Mouse (Mus musculus) heart, embryonic 11.5 days (tissue): ENCODE results near the gene Egfl8. TPM values are rescaled to one million over a fixed set of nuclear protein-coding genes. Genes with fewer than 3 reads are reported as not detected.
A peak's percentile ranks its signal among the peaks of the same experiment; 100 is the strongest.

Experiments used
- ATAC-seq: fragments of 200-750 bp; cut with Nextera tagmentation; replicated peaks from 2 replicates; pipeline ENCODE4 v1.8.0; 2017; ENCODE audit warnings: moderate library complexity; ENCODE audit not compliant: insufficient number of reproducible peaks, low FRiP score, low TSS enrichment
- H3K27ac ChIP-seq: fragments of 300-500 bp; sonication (generic); 2 replicates; pipeline ENCODE4 v1.5.1; 2014; ENCODE audit warnings: mild to moderate bottlenecking, low read depth, low read length
- H3K27me3 ChIP-seq: fragments of 300-500 bp; sonication (generic); 2 replicates; pipeline ENCODE4 v1.6.1; 2014; ENCODE audit warnings: mild to moderate bottlenecking, low read length, mixed read lengths; ENCODE audit not compliant: control insufficient read depth, insufficient read depth
- H3K36me3 ChIP-seq: fragments of 300-500 bp; sonication (generic); 2 replicates; pipeline ENCODE4 v1.6.1; 2014; ENCODE audit warnings: mild to moderate bottlenecking, low read length, moderate library complexity, mixed read lengths; ENCODE audit not compliant: control insufficient read depth, insufficient read depth
- H3K4me1 ChIP-seq: fragments of 300-500 bp; sonication (generic); 2 replicates; pipeline ENCODE4 v1.6.1; 2014; ENCODE audit warnings: low read length; ENCODE audit not compliant: control insufficient read depth, insufficient read depth
- H3K4me2 ChIP-seq: fragments of 300-500 bp; sonication (generic); 2 replicates; pipeline ENCODE4 v1.6.1; 2014; ENCODE audit warnings: mild to moderate bottlenecking, moderate library complexity
- H3K4me3 ChIP-seq: fragments of 300-500 bp; sonication (generic); 2 replicates; pipeline ENCODE4 v1.5.1; 2014; ENCODE audit warnings: low read depth, low read length
- H3K9ac ChIP-seq: fragments of 300-500 bp; sonication (generic); 2 replicates; pipeline ENCODE4 v1.6.1; 2014; ENCODE audit warnings: mild to moderate bottlenecking, low read depth, low read length, moderate library complexity
- H3K9me3 ChIP-seq: fragments of 300-500 bp; sonication (generic); replicated peaks from 2 replicates; pipeline ENCODE4 v1.6.1; 2016; ENCODE audit warnings: low read length; ENCODE audit not compliant: control insufficient read depth
- WGBS: fragments of 180-500 bp; shearing (Covaris S2); extraction: QIAGEN DNeasy Blood & Tissue Kit; methylation state at CpG from one replicate; pipeline ENCODE4 v1.1.7; 2014; ENCODE audit not compliant: insufficient replicate concordance; 5-methylcytosine and 5-hydroxymethylcytosine counted together
- polyA plus RNA-seq: library from polyadenylated mRNA; unstranded; fragments of >200 nt; fragmentation: Nextera tagmentation; extraction: Ambion mirVana; gene quantifications from 2 replicates; pipeline ENCODE4 v1.2.1, GENCODE M21; 2014

Egfl8 gene
- polyA plus RNA-seq, 1 experiment from 2014 or later, result 0.82 TPM

GRCm38 (mm10) chr17:34627093-34627942 is 11.5 kb upstream of the Egfl8 start:
- peaks cover 35% of the 10 kb centered on the region for H3K27me3 ChIP-seq
- H3K4me1 ChIP-seq, result peaks cover 32% of the 10 kb centered on the region
- WGBS, result under 1% methylated on average over 37 of the region's 45 CpGs
- peak overlapping the region; percentile 80 for H3K4me3 ChIP-seq
- no peaks in the 10 kb centered on the region for H3K9me3 ChIP-seq
- ATAC-seq, result peak; percentile 69
- H3K36me3 ChIP-seq, result peaks cover 2% of the 10 kb centered on the region
- H3K4me2 ChIP-seq, result peak overlapping the region; percentile 90
- H3K27ac ChIP-seq, result peak overlapping the region; percentile 93
- H3K9ac ChIP-seq, result peak overlapping the region; percentile 85

GRCm38 (mm10) chr17:34626773-34627092 is 11.0 kb upstream of the Egfl8 start:
- Histone ChIP-seq H3K9me3 (no peaks in the 10 kb centered on the region), H3K27ac (peak overlapping the region; percentile 76; the same call in 1 of the 2 replicates), H3K9ac (peak overlapping the region; percentile 85), H3K4me3 (peak overlapping the region; percentile 80), H3K27me3 (peaks cover 29% of the 10 kb centered on the region), H3K4me2 (peak overlapping the region; percentile 90), H3K36me3 (peaks cover 5% of the 10 kb centered on the region), H3K4me1 (peaks cover 29% of the 10 kb centered on the region)
- ATAC-seq, result peak; percentile 17; the same call in 1 of the 2 replicates
- 0% methylated on average over 18 of the region's 18 CpGs for WGBS

GRCm38 (mm10) chr17:34626062-34626772 is 10.4 kb upstream of the Egfl8 start:
- WGBS, result 44% methylated on average over 16 of the region's 16 CpGs
- H3K4me3 ChIP-seq, result peak overlapping the region; percentile 80
- no peaks in the 10 kb centered on the region for H3K9me3 ChIP-seq
- H3K4me2 ChIP-seq, result peak overlapping the region; percentile 90
- H3K27me3 ChIP-seq, result peaks cover 24% of the 10 kb centered on the region
- H3K4me1 ChIP-seq, result peaks cover 27% of the 10 kb centered on the region
- ATAC-seq, result no peak
- peak overlapping the region; percentile 85 for H3K9ac ChIP-seq
- peaks cover 5% of the 10 kb centered on the region for H3K36me3 ChIP-seq
- 0 out of 2 replicates have a peak overlapping the region, but pooled peaks have one; percentile 76 for H3K27ac ChIP-seq

- Histone ChIP-seq H3K4me2 (no peak overlapping the region), H3K4me3 (no peak overlapping the region), H3K36me3 (peaks cover 5% of the 10 kb centered on the region), H3K4me1 (peaks cover 23% of the 10 kb centered on the region), H3K27ac (no peak overlapping the region), H3K9ac (no peak overlapping the region), H3K9me3 (no peaks in the 10 kb centered on the region), H3K27me3 (peaks cover 12% of the 10 kb centered on the region)
- WGBS, result 92% methylated on average over 3 of the region's 3 CpGs
- ATAC-seq, result no peak
These were observed 9.2 kb upstream of the Egfl8 start for GRCm38 (mm10) chr17:34624981-34625380.

- H3K36me3 ChIP-seq, result peaks cover 8% of the 10 kb centered on the region
These were observed 7.4 kb upstream of the Egfl8 start for GRCm38 (mm10) chr17:34623161-34623560.

GRCm38 (mm10) chr17:34621006-34621405 is 5.2 kb upstream of the Egfl8 start:
- Histone ChIP-seq H3K27ac (no peak overlapping the region), H3K27me3 (no peaks in the 10 kb centered on the region), H3K4me1 (peaks cover under 1% of the 10 kb centered on the region; the same call in 1 of the 2 replicates), H3K4me2 (no peak overlapping the region), H3K9ac (no peak overlapping the region), H3K4me3 (no peak overlapping the region), H3K9me3 (no peaks in the 10 kb centered on the region), H3K36me3 (peaks cover 8% of the 10 kb centered on the region)
- 89% methylated on average over 8 of the region's 8 CpGs for WGBS
- ATAC-seq, result no peak

More at GRCm38 (mm10) chr17:34623161-34623560, 7.4 kb upstream of the Egfl8 start:
- H3K9me3 ChIP-seq, result no peaks in the 10 kb centered on the region
- no peak overlapping the region for H3K4me3 ChIP-seq
- WGBS, result 83% methylated on average over 9 of the region's 9 CpGs
- H3K9ac ChIP-seq, result no peak overlapping the region
- no peaks in the 10 kb centered on the region for H3K27me3 ChIP-seq
- no peak overlapping the region for H3K4me2 ChIP-seq
- peaks cover 10% of the 10 kb centered on the region for H3K4me1 ChIP-seq
- no peak overlapping the region for H3K27ac ChIP-seq
- no peak for ATAC-seq

- 14% methylated on average over 6 of the region's 6 CpGs for WGBS
- Histone ChIP-seq H3K4me3 (no peak overlapping the region), H3K9ac (no peak overlapping the region), H3K4me1 (no peaks in the 10 kb centered on the region), H3K27me3 (no peaks in the 10 kb centered on the region), H3K4me2 (no peak overlapping the region), H3K27ac (no peak overlapping the region), H3K36me3 (peaks cover 10% of the 10 kb centered on the region), H3K9me3 (no peaks in the 10 kb centered on the region)
- ATAC-seq, result no peak
These were observed 3.2 kb upstream of the Egfl8 start for GRCm38 (mm10) chr17:34618999-34619398.

- Histone ChIP-seq H3K27me3 (no peaks in the 10 kb centered on the region), H3K27ac (no peak overlapping the region), H3K36me3 (peaks cover 13% of the 10 kb centered on the region), H3K4me3 (no peak overlapping the region), H3K9me3 (no peaks in the 10 kb centered on the region), H3K4me2 (no peak overlapping the region), H3K9ac (no peak overlapping the region), H3K4me1 (peaks cover 1% of the 10 kb centered on the region; the same call in 1 of the 2 replicates)
- ATAC-seq, result no peak
- WGBS, result 80% methylated on average over 10 of the region's 10 CpGs
These were observed 1.9 kb downstream of the Egfl8 start for GRCm38 (mm10) chr17:34613830-34614229.
